Mouse (Mus musculus) gastrocnemius, postnatal 36 days (tissue): Measurements from ENCODE around the gene Lfng. TPM values are rescaled to one million over a fixed set of nuclear protein-coding genes. Genes with fewer than 3 reads are reported as not detected.
A peak's percentile ranks its signal among the peaks of the same experiment; 100 is the strongest.

ENCODE experiments used
- DNase-seq, 2 experiments: peaks; one replicate each; pipeline ENCODE4 v3.0.0; 2022
- intact Hi-C: fragments of 180-260 bp; cut with DNase I; formaldehyde crosslinking; loops from one replicate; pipeline ENCODE4 v1.15.1; 2025
- total RNA-seq, 2 experiments: library from RNA; stranded (reverse); gene quantifications; 2 replicates each; pipeline ENCODE4 v1.2.3; 2021

The Lfng gene
- total RNA-seq, 2 experiments from 2014 or later = 3.5 to 3.8 TPM

- intact Hi-C loops = no loop called here
- no peak for DNase-seq
Observed at GRCm38 (mm10) chr5:140652587-140652986, 45.5 kb downstream of the Lfng start.

GRCm38 (mm10) chr5:140654096-140654845, 47.2 kb downstream of the Lfng start:
- no peak for DNase-seq
- intact Hi-C loops = no loop called here

GRCm38 (mm10) chr5:140659607-140660272, 52.6 kb downstream of the Lfng start:
- DNase-seq = no peak
- intact Hi-C loops = loop anchor here (5.0 kb wide), 1 partner anchor 117 kb away; no protein-coding TSS in a partner anchor

GRCm38 (mm10) chr5:140660398-140660797, 53.3 kb downstream of the Lfng start:
- DNase-seq = no peak
- intact Hi-C loops = loop anchor here (5.0 kb wide), 1 partner anchor 118 kb away; no protein-coding TSS in a partner anchor

GRCm38 (mm10) chr5:140661427-140661826, 54.3 kb downstream of the Lfng start:
- intact Hi-C loops = loop anchor here (5.0 kb wide), 1 partner anchor 119 kb away; no protein-coding TSS in a partner anchor
- no peak for DNase-seq

GRCm38 (mm10) chr5:140661875-140662643, 54.9 kb downstream of the Lfng start:
- intact Hi-C loops = loop anchor here (5.0 kb wide), 1 partner anchor 120 kb away; no protein-coding TSS in a partner anchor

GRCm38 (mm10) chr5:140662741-140663592, 55.8 kb downstream of the Lfng start:
- no peak for DNase-seq
- intact Hi-C loops = loop anchor here (5.0 kb wide), 1 partner anchor 121 kb away; no protein-coding TSS in a partner anchor

More at GRCm38 (mm10) chr5:140661875-140662643, 54.9 kb downstream of the Lfng start:
- no peak for DNase-seq

- intact Hi-C loops = loop anchor here (2.0 to 5.0 kb wide), 2 partner anchors 35 to 121 kb away; no protein-coding TSS in a partner anchor
- DNase-seq = peak; percentile 38 to 55
Observed at GRCm38 (mm10) chr5:140663621-140664180, 56.6 kb downstream of the Lfng start.

Other genes starting within 250 kb of the Lfng start
- gene Snx8, start 218.1 kb upstream of the Lfng start, total RNA-seq = 10 to 100 TPM in 1 of 2 experiments, 1 to 10 TPM in 1; 7.3 to 10.5 TPM
- 10 to 100 TPM; 76.1 to 76.8 TPM for gene Eif3b, start 188.0 kb upstream of the Lfng start, total RNA-seq
- gene Gm4869, start 161.7 kb upstream of the Lfng start, total RNA-seq = not detected
- gene Chst12, start 101.8 kb upstream of the Lfng start, total RNA-seq = 1 to 10 TPM; 4.1 to 5.6 TPM
- not detected for gene Grifin, start 42.2 kb upstream of the Lfng start, total RNA-seq
- gene Ttyh3, start 41.7 kb downstream of the Lfng start, total RNA-seq = 1 to 10 TPM; 4.6 to 5.2 TPM
- gene Iqce, start 95.1 kb downstream of the Lfng start, total RNA-seq = 1 to 10 TPM; 2.6 to 3.1 TPM
- 1 to 10 TPM; 4.6 to 5.1 TPM for gene Brat1, start 97.7 kb downstream of the Lfng start, total RNA-seq
- gene Amz1, start 116.8 kb downstream of the Lfng start, total RNA-seq = under 1 TPM; 0.22 to 0.38 TPM
- gene Gna12, start 223.1 kb downstream of the Lfng start, total RNA-seq = 10 to 100 TPM; 23.1 to 26.4 TPM